Mouse (Mus musculus) cerebral cortex, adult 2 months (tissue): ENCODE measurements around the gene Tmem150c.

ENCODE experiments used
- WGBS: fragments of 180-500 bp; shearing (Covaris S2); methylation state at CpG from one replicate; pipeline ENCODE4 v1.1.7; 2018; 5-methylcytosine and 5-hydroxymethylcytosine counted together

Gene Tmem150c

DNA sequence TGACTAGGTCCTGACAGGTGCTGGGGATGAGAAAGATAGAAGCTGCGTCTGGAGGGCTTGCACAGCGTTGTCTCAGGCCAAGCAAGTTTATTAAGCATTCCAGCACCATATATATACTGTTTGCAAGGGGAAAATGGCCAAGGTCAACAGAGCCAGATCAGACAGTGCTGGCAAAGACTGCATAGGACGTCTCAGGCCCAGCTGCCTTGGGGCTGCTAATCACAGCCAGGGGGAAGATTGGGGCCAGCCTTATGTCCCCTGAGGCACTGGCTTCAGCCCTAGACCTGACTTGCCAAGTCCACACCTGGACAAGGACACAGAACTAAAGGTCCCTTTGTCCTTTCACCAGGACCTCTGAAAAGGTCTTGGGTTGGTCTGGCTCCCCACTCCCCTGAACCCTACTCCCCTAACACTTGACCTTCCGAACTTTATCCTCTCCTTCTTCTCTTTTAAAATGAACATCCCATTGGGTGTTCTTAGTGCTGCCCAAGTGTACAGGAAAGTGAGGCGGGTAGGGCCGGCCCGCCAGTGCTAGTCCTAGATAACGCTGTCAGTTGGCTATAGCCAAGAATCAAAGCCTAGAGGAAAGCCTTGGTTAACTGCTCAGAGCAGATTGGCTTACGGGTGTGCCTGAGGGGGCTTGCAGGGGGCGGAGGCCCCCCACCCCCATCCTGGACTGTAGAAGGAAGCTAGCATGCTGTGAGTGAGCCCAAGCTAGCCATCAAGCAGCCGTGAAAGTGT, 104.6 kb downstream of the Tmem150c start:
- WGBS: 78% methylated on average over 11 of the region's 11 CpGs

DNA sequence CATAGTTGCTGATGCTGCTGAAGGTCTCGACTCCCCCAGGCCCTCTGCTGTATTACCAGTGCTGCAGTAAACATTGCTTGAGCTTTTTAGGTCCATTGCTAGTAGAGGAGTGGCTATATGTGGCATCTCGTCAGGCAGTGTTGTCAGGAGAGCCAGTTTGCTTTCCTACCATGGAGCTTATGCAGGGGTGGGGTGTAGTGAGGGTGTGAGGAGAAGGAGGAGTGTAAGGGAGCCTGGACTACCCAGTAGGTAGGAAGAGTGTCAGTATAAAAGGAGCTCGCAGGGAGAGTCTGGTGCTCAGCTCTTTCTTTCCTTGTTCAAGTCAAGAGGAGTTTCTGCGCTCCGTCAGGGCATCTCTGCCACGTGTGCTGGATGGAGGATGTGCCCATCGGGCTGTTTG, 106.9 kb downstream of the Tmem150c start:
- 54% methylated on average over 7 of the region's 7 CpGs for WGBS

DNA sequence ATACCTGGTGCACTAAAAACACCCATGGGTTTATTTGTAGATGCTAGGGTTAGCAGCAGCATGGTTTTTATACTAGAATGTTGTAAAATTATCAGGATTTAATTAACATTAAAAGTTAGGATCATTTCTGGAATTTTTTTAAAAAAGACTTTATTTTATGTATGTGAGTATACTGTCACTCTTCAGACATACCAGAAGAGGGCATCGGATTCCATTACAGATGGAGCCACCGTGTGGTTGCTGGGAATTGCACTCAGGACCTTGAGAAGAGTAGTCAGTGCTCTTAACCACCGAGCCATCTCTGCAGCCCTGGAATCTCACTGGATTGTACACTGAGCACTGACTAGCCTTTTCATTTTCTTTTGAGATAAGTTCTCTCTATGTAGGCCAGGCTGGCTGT, 109.7 kb downstream of the Tmem150c start:
- WGBS: 91% methylated on average over 3 of the region's 3 CpGs

DNA sequence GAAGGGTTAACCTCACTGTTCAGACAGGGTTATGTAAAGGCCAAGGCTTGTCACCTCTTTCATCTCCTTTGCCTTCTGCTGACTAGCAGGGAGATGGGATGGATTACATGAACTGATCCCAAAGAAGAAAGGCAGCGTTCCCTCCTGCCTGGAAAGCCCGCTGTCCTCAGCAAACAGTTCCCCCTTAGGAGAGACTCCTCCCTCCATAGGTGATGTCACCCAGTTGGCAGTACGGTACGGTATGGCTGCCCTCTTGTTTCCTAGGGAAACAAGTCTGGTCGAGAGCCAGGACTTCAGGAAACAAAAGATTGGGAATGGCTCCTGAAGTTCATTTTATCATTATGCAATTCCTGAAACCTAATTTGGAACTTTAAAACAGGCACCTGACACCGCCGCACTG, 111.7 kb downstream of the Tmem150c start:
- WGBS: 44% methylated on average over 7 of the region's 7 CpGs

DNA sequence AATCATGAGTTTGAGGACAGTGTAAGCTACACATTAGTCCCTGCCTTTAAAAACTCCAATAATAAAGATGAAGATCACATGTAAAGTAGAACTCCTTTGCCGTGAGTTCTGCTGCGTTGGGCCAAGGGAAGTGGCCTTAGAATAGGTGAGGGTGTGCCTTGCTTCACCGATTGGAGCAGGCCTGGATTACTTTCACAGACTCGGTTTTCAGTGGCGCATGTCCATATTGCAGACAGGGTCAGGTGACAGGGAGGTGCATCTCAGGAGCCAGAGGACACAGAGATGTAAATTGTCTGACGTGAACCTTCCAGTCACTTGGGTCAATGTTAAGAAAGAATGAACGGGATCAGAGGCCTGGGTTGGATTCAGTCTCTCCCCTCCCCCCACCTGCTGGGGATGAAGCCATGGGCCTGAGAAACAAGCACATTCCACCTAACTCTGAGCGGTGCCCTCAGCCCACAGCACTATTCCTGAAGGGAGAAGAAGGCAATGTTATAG, 112.4 kb downstream of the Tmem150c start:
- WGBS: 76% methylated on average over 8 of the region's 8 CpGs

DNA sequence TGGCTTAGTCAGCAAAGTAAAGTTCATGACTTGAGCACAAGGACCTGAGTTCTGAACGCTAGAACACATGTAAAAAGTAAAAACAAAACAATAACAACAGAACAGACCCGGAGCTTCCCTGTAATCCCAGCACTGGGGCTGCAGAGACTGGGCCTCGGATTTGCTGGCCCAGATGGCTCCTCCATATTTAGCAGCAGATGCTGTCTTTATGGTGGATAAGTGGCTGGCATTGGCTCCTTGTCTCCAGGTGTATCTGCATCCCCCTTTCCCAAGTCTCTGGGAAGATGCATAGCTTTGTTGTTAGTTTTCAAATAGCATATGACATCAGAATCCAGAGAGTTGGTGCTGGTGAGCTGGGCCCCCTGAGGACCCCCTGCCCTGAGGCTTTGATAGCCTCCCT, 113.5 kb downstream of the Tmem150c start:
- 63% methylated on average over 3 of the region's 3 CpGs for WGBS

DNA sequence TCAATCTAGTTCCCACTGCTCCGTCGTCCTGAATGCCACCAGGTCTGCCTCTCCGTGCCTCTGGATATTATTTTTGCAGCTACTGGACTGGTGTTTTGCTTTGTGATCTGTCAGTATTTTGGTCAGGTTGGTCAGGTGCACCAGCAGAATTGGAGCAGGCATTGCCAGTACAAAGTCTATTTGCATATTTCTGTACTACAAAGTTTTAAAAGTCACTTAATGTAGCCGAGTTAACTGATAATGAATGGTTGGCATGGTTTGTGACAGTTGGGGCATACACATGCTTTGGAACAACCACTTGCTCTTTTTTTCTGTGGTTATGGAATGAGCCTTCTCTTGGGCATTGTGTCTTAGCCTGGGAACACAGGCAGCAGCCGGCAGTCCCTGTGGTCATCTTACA, 115.0 kb downstream of the Tmem150c start:
- 69% methylated on average over 5 of the region's 5 CpGs for WGBS

DNA sequence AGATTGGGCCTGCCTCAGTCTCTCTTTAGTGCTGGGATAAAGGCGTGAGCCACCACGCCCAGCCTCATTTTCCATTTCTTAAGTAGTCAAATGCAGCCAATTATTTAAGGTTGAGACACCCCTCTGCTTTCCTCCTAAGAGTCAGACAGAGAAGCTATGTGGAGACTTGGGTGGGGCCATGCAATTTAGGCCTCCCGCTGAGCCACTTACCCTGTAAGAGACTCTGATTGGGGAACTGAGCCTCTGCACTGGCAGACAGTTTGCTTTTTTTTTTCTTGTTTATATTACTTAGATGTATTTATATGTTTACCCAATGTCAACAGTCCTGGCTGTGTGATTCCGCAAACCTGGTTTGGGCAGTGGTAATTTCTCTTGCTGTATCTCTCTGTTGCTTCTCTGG, 115.6 kb downstream of the Tmem150c start:
- WGBS: 85% methylated on average over 4 of the region's 4 CpGs

DNA sequence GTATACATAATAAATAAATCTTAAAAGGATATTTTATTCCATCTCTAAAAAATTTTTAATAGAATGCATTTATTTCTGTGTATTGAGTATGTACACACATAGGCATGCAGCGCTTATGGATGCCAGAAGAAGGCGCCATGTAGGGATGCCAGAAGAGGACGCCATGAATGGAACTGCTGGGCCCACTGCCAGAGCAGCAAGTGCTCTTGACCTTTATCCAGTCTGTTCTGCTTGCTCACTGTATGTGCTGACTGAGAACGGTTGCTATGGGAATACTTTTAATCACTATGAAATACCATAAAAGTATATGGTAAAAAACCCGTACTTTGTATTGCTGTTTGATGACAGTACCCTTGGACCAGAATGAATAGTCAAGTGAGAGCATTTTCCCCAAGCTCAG, 116.2 kb downstream of the Tmem150c start:
- WGBS: 48% methylated on average over 5 of the region's 5 CpGs

DNA sequence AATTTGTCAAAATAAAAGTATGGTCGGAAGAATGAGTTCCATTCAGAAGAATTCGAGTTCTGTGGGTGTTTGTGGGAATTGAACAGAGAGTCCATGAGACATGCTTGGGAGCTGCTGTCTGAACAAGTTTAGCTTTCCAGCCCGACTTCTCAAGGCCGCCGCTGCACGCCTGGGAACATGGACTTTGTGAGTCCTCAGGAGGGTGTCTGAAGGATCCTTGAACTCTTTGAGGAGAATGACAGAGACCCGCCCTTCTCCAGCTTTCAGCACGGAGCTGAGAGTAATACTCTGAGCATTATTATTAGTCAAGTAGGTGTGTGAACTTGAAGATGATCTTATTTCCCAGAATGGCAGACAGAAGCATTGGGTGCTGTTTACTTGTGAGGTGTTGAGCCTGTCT, 117.1 kb downstream of the Tmem150c start:
- WGBS: 77% methylated on average over 8 of the region's 8 CpGs

DNA sequence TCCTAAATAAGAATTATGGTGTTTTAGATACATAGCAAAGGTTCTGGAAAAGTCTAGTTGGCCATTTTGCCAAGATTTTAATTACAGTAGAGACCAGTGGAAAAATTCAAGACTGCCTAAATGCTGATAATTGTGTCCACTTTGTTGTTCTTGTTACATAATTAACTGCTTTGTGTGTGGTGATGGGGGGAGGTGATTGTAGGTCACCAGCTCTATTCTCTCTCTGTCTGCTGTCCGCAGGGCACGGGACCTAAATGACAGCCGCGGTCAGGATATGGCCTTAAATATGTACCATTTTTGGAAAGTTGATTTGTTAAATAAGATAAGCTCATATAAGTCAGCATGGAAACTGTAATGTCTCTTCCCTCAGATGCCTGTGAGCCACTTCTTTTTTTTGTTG, 118.3 kb downstream of the Tmem150c start:
- WGBS: 69% methylated on average over 4 of the region's 4 CpGs

DNA sequence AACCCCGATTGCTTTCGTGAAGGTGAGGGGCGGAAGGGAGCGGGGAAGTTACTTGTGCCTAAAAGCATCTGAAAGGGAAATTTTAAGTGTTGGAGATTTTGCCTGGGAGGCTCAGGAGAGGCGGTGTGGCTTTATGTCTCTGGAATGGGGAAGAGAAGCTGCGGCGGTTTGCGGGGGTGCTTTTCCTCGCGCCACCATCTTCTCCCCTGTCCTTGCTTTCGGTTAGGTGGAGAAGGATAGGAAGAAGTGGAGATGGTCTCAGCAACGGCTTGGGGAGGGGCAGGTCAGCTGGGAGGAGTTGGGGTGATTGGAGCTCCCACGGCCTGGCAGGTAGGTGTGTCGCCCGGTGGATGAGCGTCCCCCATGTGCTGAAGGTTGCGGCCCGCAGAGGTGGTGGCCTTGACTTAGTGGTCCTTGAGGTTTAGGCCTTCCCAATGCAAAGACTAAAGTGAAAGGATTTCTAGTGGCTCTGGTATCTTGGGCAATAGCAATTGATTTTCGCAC, 119.3 kb downstream of the Tmem150c start:
- WGBS: 1% methylated on average over 19 of the region's 19 CpGs

DNA sequence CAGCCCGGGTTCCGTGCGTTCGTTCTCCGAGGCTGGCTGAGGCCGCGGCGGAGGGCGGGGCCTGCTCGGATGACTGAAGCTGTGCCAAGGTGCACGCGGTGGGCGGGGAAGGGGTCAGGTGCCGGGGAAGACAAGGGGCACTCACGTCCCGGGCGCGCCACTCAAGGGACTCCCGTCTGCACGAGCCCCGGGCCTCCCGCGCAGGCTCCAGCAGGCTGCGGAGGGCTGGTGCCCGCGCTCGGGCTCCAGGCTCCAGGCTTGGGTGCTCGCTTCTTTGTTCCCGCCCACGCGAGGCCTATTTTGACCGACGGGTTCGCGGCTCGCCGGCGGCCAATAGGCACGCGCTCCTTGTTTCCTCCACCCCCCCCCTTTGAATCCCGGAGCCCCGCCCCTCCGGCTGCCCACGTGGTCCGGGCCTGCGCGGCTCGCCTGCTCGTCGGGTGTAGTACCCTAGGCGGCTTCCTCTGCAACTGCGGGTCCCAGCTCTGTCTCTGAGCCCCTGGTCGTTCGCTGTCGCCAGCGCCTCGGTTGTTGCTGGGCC, 119.9 kb downstream of the Tmem150c start, which contains the start of the genes Hnrnpdl and Enoph1:
TSS of gene Hnrnpdl (minus strand) at position 63 of the 541 bp plus-strand sequence.
TSS of gene Enoph1 (plus strand) at position 384 of the 541 bp plus-strand sequence.
- WGBS: under 1% methylated on average over 57 of the region's 57 CpGs

DNA sequence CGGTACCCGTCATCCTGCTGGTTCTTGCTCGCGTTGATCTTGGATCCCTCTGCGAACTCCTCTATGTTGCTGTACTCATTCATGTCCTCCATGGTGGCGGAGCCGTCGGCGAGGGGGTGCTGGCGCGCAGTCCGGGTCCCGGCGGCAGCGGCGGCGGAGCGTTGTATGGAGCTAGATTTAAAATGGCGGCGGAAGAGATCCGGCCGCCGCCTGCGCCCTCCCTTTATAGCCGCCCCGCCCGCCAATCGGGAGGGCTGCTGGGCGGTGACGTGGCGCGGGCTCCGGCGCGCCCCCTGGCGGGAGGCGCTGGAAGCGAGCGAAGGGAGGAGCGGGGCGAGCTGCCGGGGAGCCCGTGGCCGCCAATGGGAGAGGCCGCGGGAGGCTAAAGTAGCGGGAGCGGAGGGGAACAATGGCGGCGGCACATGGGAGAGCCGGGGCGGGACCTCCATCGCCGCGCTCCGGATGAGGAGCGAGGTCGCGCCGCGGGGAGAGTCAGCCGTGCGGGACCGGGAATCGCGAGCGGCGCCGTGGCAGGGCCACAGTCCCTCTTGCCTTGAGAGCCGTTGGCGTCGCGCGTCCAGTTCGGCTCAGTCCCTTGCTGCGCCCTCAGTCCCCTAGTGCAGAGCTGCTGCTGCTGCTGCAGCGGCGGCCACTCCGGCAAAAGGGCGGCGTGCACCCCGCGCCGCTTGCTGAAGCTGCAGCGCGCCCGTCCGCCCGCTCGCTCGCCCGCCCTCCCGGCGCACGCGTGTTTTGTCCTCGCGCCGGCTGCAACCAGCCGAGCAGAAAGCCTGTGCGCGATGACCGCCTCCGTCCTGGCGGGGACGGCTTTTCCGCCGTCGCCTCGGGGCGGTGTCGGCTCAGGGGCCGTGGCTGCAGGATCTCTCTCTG, 120.7 kb downstream of the Tmem150c start:
- under 1% methylated on average over 111 of the region's 113 CpGs for WGBS

DNA sequence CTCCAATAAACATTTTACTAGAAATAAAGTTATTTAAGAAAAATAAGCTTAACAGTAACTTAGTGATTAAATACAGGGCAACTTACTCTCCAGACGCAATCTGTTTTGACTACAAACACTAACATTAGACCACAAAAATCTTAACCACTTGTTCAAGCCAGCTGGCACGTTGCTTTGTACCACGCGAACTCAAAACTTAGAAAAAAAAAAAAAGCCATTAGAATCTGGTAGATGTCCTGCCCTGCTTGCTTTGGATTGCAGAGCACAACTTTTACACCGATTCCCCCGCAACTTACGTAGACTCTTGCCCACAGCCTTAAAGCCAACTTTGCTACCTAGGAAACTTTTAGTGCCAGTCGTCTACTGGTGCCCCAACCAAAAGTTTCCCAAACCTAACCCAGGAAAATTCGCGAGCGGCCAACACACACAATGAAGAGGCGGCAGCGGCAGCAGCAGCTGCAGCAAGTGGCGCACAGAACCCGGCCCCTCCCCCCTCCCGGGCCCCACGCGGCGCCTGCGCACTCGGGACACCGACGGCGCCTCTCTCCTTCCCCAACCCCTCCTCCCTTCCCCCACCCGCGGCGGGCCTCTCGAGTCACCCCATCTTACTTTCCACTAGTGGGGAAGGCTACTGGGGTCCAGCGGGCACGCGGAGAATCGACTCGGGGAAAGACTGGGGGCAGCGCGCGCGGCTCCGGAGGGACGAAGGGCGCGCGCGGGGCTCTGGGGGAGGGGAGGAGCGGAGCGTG, 121.5 kb downstream of the Tmem150c start:
- WGBS: under 1% methylated on average over 45 of the region's 45 CpGs

DNA sequence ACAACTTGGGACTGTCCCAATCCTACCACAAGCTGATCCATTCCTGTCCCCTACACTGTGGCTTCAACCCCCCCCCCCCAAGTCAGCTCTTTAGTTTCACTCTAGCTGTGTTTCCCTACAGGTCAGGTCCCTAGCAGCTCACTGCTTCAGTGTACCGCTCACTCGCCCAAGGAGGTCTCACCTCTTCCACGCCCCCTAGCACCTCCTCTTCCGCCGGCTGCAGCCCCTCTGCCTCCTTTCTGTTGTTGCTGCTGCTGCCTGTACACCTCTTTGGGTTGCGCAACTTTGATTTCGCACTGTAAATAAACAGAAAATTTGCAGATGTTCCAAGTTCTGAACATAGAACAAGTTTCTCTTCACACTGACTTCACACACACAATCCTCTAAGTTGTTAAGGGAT, 122.9 kb downstream of the Tmem150c start:
- 1% methylated on average over 7 of the region's 7 CpGs for WGBS

DNA sequence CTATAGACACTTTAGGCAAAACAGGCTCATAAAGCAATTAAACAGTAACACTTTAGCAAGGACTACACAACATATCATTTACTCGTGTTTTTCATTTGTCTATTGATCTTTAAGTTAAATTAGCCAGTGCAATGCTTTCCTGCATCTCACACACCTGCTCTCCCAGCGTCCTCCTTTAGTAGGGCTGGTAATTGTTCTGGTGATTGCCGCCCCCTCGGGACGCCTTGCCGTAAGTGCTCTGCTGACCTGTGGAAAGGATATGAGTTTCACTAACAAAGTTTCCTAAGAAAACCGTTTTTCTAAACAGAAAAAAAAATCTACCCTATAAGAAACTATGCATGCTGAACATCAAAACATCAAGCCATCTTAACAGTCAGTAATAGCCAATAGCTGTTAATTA, 123.7 kb downstream of the Tmem150c start:
- WGBS: 8% methylated on average over 7 of the region's 7 CpGs

DNA sequence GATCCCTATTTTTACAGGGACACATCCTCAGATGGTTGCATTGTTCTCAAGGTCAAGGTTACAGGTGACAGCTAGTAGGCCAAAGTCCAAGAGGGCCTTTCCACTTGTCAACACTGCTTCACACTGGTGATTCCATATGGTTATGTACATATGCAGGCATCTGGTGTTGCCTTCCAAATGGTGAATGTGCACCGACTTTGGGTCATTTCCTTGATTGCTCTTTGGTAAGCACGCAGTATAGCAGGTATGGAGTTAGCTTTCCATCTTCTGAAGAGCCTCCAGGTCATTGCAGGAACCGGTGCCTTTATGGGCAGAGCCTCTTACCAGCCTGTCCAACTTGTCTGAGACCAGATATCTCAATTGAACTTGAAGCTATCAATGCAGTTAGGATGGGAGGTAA, 127.0 kb downstream of the Tmem150c start:
- 71% methylated on average over 3 of the region's 3 CpGs for WGBS

DNA sequence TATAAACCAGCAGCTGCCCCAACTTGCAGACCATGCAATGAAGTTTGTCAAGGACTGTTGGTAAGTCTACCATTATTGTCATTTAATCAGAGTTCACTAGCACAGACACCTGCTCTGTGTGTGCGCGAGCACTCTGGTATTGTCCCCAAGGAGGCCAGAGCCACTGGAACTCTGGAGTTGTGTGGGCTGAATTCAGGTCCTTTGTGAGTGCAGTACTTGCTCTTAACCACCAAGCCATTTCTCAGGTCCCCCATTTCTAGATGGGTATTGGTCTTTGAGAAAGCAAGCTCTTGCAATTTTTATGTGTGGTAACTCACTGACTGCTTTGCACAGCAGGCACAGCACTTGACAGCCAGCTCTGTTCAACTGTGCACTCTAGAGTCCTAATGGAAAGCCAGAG, 127.5 kb downstream of the Tmem150c start:
- WGBS: 94% methylated on average over 2 of the region's 2 CpGs

DNA sequence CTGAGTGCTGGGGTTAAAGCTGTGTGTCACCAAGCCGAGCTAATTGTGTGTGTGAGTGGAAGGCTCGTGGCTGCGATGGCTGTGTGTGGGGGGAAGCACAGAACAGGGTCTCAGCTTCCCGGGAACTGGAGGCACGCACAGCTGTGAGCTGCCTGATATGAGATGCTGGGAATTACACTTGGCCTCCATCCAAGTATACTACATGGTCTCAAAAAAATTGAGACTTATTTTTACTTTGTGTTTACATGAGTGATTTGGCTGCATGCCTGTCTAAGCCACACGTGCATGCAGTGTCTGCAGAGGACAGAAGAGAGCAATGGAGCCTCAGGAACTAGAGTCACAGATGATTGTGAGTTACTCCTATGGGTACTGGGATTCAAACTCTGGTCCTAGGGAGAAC, 129.5 kb downstream of the Tmem150c start:
- 7% methylated on average over 6 of the region's 6 CpGs for WGBS
